In the genomic region with DNA sequence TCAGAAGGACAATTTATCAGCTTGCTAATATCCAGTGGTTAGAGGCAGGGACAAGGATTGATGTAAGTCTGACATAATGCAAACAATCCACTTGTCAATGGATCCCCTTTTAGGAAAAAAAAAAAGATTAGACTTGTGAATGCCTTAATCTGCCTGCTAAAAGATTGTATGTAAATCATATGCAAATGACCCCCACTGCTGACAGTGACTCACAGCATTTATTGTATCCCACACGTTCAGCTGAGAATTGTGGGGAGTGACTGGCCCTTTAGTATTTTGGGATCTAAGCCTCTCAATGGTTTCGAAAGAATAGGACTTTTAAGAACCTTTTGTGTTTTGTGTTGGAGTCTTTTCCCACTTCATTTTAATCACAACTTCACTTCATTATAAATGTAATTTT, we compare ENCODE assay signal across 28 mouse cellular contexts. TPM values are rescaled to one million over a fixed set of nuclear protein-coding genes. Genes with fewer than 3 reads are reported as not detected.
A peak's percentile ranks its signal among the peaks of the same experiment; 100 is the strongest.
DNase-seq lines count a peak whose midpoint lies in the region; ATAC-seq and TF ChIP-seq lines count a peak whose summit lies in the region.
"Had no signal": no experiment of that assay in that cellular context is flagged by ENCODE, and none has a peak within 500 bp of the region (broad histone marks: within the 10 kb centered on the region; RNA-seq: fewer than 3 reads in every experiment).

No protein-coding gene starts in this region.

- DNase-seq in hindbrain, embryonic 11.5 days (ENCODE audit: low spot score): no peak
- DNase-seq in midbrain, embryonic 14.5 days: no peak
- DNase-seq in brain, embryonic 14.5 days (ENCODE audit: low read depth): peak; percentile 70
- no peak for DNase-seq in kidney, postnatal 4 days
- DNase-seq: adrenal gland, adult 8-10 months; cerebellum, adult 11-12 months; cerebellum, adult 9-11 months; embryo, embryonic 11 days; gastrocnemius, postnatal 14 days; heart, postnatal 36 days; kidney, adult 11 months; kidney, postnatal 14 days; liver; lung, adult 2 months; lung, postnatal 10 days; right cerebral cortex, postnatal 14 days had no signal

- H3K27me3 ChIP-seq in forebrain, embryonic 13.5 days: no peaks in the 10 kb centered on the region
- no peaks in the 10 kb centered on the region for H3K27me3 ChIP-seq in forebrain, embryonic 16.5 days (replicated peaks; ENCODE audit: control insufficient read depth, insufficient read depth, low read length)
- H3K27me3 ChIP-seq in hindbrain, embryonic 11.5 days (ENCODE audit: control insufficient read depth, insufficient read depth, low read length): no peaks in the 10 kb centered on the region
- H3K27me3 ChIP-seq in hindbrain, embryonic 16.5 days (replicated peaks; ENCODE audit: control insufficient read depth, insufficient read depth, low read length): no peaks in the 10 kb centered on the region
- no peaks in the 10 kb centered on the region for H3K27me3 ChIP-seq in midbrain, embryonic 14.5 days (ENCODE audit: control insufficient read depth, insufficient read depth, low read length)
- no peaks in the 10 kb centered on the region for H3K27me3 ChIP-seq in midbrain, embryonic 16.5 days (ENCODE audit: control insufficient read depth, insufficient read depth, low read depth, low read length)
- H3K27me3 ChIP-seq: embryonic facial prominence, embryonic 12.5 days; heart, embryonic 15.5 days had no signal

- no peak for TF ChIP-seq POLR2A in brain, embryonic 14.5 days (IDR thresholded peaks at IDR 0.05; ENCODE audit: borderline replicate concordance, extremely low read depth, insufficient read depth, insufficient read length, poor library complexity, severe bottlenecking)

- 0 out of 2 replicates have a peak overlapping the region, but pooled peaks have one; percentile 48 for H3K27ac ChIP-seq in forebrain, embryonic 13.5 days
- H3K27ac ChIP-seq in forebrain, embryonic 16.5 days (ENCODE audit: low read length): no peak overlapping the region
- H3K27ac ChIP-seq in hindbrain, embryonic 11.5 days (ENCODE audit: low read depth, low read length): 0 out of 2 replicates have a peak overlapping the region, but pooled peaks have one; percentile 7
- H3K27ac ChIP-seq in hindbrain, embryonic 16.5 days (ENCODE audit: low read depth, low read length): no peak overlapping the region
- H3K27ac ChIP-seq in midbrain, embryonic 14.5 days (replicated peaks; ENCODE audit: low read depth, low read length): peak overlapping the region; percentile 33; the same call in 1 of the 2 replicates
- H3K27ac ChIP-seq in midbrain, embryonic 16.5 days (ENCODE audit: low read length): no peak overlapping the region
- H3K27ac ChIP-seq: embryonic facial prominence, embryonic 12.5 days; heart, embryonic 10.5 days; heart, embryonic 15.5 days; liver, embryonic 14.5 days; macrophage had no signal

- H3K4me2 ChIP-seq in forebrain, embryonic 13.5 days: no peak overlapping the region
- no peak overlapping the region for H3K4me2 ChIP-seq in forebrain, embryonic 16.5 days (ENCODE audit: low read length)
- no peak overlapping the region for H3K4me2 ChIP-seq in hindbrain, embryonic 11.5 days (replicated peaks; ENCODE audit: low read depth, low read length)
- no peak overlapping the region for H3K4me2 ChIP-seq in hindbrain, embryonic 16.5 days (ENCODE audit: low read length)
- H3K4me2 ChIP-seq in midbrain, embryonic 14.5 days (ENCODE audit: low read length): no peak overlapping the region
- no peak overlapping the region for H3K4me2 ChIP-seq in midbrain, embryonic 16.5 days (ENCODE audit: low read length)
- H3K4me2 ChIP-seq: embryonic facial prominence, embryonic 12.5 days; heart, embryonic 15.5 days had no signal

- H3K4me3 ChIP-seq in forebrain, embryonic 13.5 days: no peak overlapping the region
- H3K4me3 ChIP-seq in forebrain, embryonic 16.5 days (replicated peaks; ENCODE audit: low read length): no peak overlapping the region
- no peak overlapping the region for H3K4me3 ChIP-seq in hindbrain, embryonic 11.5 days (ENCODE audit: low read depth, low read length)
- H3K4me3 ChIP-seq in hindbrain, embryonic 16.5 days (ENCODE audit: low read length): no peak overlapping the region
- H3K4me3 ChIP-seq in midbrain, embryonic 14.5 days (replicated peaks; ENCODE audit: low read depth, low read length): no peak overlapping the region
- H3K4me3 ChIP-seq in midbrain, embryonic 16.5 days (ENCODE audit: low read depth, low read length): no peak overlapping the region
- H3K4me3 ChIP-seq: embryonic facial prominence, embryonic 12.5 days; heart, embryonic 10.5 days; heart, embryonic 15.5 days had no signal

- ATAC-seq in forebrain, embryonic 13.5 days: peak; percentile 19; the same call in 1 of the 2 replicates
- ATAC-seq in forebrain, embryonic 16.5 days: no peak
- ATAC-seq in hindbrain, embryonic 11.5 days (ENCODE audit: low FRiP score): 0 out of 2 replicates have a peak, but pooled peaks have one; percentile 25
- no peak for ATAC-seq in hindbrain, embryonic 16.5 days
- ATAC-seq in midbrain, embryonic 14.5 days (ENCODE audit: low FRiP score, low TSS enrichment): no peak
- ATAC-seq in midbrain, embryonic 16.5 days: no peak
- ATAC-seq: inflammation-experienced regulatory T-cells, adult 6 months had no signal

- H3K36me3 ChIP-seq in forebrain, embryonic 13.5 days (ENCODE audit: poor library complexity, severe bottlenecking): no peaks in the 10 kb centered on the region
- H3K36me3 ChIP-seq in forebrain, embryonic 16.5 days (ENCODE audit: control insufficient read depth, insufficient read depth): no peaks in the 10 kb centered on the region
- H3K36me3 ChIP-seq in hindbrain, embryonic 11.5 days (ENCODE audit: control insufficient read depth, insufficient read depth, low read length): no peaks in the 10 kb centered on the region
- no peaks in the 10 kb centered on the region for H3K36me3 ChIP-seq in hindbrain, embryonic 16.5 days (ENCODE audit: control insufficient read depth, insufficient read depth, low read length)
- H3K36me3 ChIP-seq in midbrain, embryonic 14.5 days (ENCODE audit: control insufficient read depth, insufficient read depth, low read length): no peaks in the 10 kb centered on the region
- H3K36me3 ChIP-seq in midbrain, embryonic 16.5 days (ENCODE audit: control insufficient read depth, insufficient read depth, low read length): no peaks in the 10 kb centered on the region
- H3K36me3 ChIP-seq: embryonic facial prominence, embryonic 12.5 days; G1E; heart, embryonic 10.5 days; heart, embryonic 15.5 days had no signal

- H3K9ac ChIP-seq in forebrain, embryonic 13.5 days: no peak overlapping the region
- no peak overlapping the region for H3K9ac ChIP-seq in forebrain, embryonic 16.5 days (replicated peaks; ENCODE audit: low read depth, low read length)
- no peak overlapping the region for H3K9ac ChIP-seq in hindbrain, embryonic 11.5 days (ENCODE audit: low read depth, low read length)
- no peak overlapping the region for H3K9ac ChIP-seq in hindbrain, embryonic 16.5 days (ENCODE audit: low read depth, low read length)
- H3K9ac ChIP-seq in midbrain, embryonic 14.5 days (replicated peaks; ENCODE audit: low read length): no peak overlapping the region
- no peak overlapping the region for H3K9ac ChIP-seq in midbrain, embryonic 16.5 days (ENCODE audit: low read depth, low read length)
- H3K9ac ChIP-seq: embryonic facial prominence, embryonic 12.5 days; heart, embryonic 15.5 days; liver, embryonic 14.5 days had no signal

- H3K9me3 ChIP-seq in forebrain, embryonic 13.5 days (replicated peaks): no peaks in the 10 kb centered on the region
- no peaks in the 10 kb centered on the region for H3K9me3 ChIP-seq in forebrain, embryonic 16.5 days (ENCODE audit: control insufficient read depth, low read length)
- no peaks in the 10 kb centered on the region for H3K9me3 ChIP-seq in hindbrain, embryonic 11.5 days (ENCODE audit: control insufficient read depth, low read length)
- no peaks in the 10 kb centered on the region for H3K9me3 ChIP-seq in hindbrain, embryonic 16.5 days (ENCODE audit: control insufficient read depth, low read length)
- no peaks in the 10 kb centered on the region for H3K9me3 ChIP-seq in midbrain, embryonic 14.5 days (ENCODE audit: control insufficient read depth, low read length)
- no peaks in the 10 kb centered on the region for H3K9me3 ChIP-seq in midbrain, embryonic 16.5 days (replicated peaks; ENCODE audit: control insufficient read depth, low read length, poor library complexity, severe bottlenecking)
- H3K9me3 ChIP-seq: embryonic facial prominence, embryonic 12.5 days; G1E; heart, embryonic 10.5 days; heart, embryonic 15.5 days had no signal

- 34% methylated on average over 2 of the region's 2 CpGs for WGBS in forebrain, embryonic 13.5 days
- WGBS in forebrain, embryonic 16.5 days: 16% methylated on average over 2 of the region's 2 CpGs
- 46% methylated on average over 2 of the region's 2 CpGs for WGBS in hindbrain, embryonic 11.5 days
- WGBS in hindbrain, embryonic 16.5 days: 38% methylated on average over 2 of the region's 2 CpGs
- 12% methylated on average over 2 of the region's 2 CpGs for WGBS in midbrain, embryonic 14.5 days
- 32% methylated on average over 2 of the region's 2 CpGs for WGBS in midbrain, embryonic 16.5 days

- TF ChIP-seq CTCF in brain, embryonic 14.5 days (IDR thresholded peaks at IDR 0.05; ENCODE audit: borderline replicate concordance, extremely low read depth, insufficient read depth, insufficient read length): no peak

- H3K4me1 ChIP-seq in forebrain, embryonic 13.5 days: peaks cover 69% of the 10 kb centered on the region
- peaks cover 26% of the 10 kb centered on the region for H3K4me1 ChIP-seq in forebrain, embryonic 16.5 days (replicated peaks; ENCODE audit: control insufficient read depth, insufficient read depth, low read length)
- H3K4me1 ChIP-seq in hindbrain, embryonic 11.5 days (replicated peaks; ENCODE audit: control insufficient read depth, insufficient read depth, low read length): no peaks in the 10 kb centered on the region
- H3K4me1 ChIP-seq in hindbrain, embryonic 16.5 days (ENCODE audit: control insufficient read depth, insufficient read depth, low read depth, low read length): peaks cover 14% of the 10 kb centered on the region
- H3K4me1 ChIP-seq in midbrain, embryonic 14.5 days (ENCODE audit: control insufficient read depth, insufficient read depth, low read length): peaks cover 26% of the 10 kb centered on the region
- peaks cover 19% of the 10 kb centered on the region for H3K4me1 ChIP-seq in midbrain, embryonic 16.5 days (ENCODE audit: control insufficient read depth, insufficient read depth, low read length)
- H3K4me1 ChIP-seq: heart, embryonic 10.5 days; heart, embryonic 15.5 days had no signal

RNA-seq across cellular contexts. Expression of gene Amer2, which starts 30.2 kb away (rescaled TPM):
- 24.4 and 31.0 TPM in 2 replicates for polyA plus RNA-seq in forebrain, embryonic 13.5 days (2015; fragmentation: Nextera tagmentation; extraction: Ambion mirVana)
- polyA plus RNA-seq in forebrain, embryonic 16.5 days (2015; fragmentation: Nextera tagmentation; extraction: Ambion mirVana): 34.6 and 35.2 TPM in 2 replicates
- 12.0 and 12.6 TPM in 2 replicates for polyA plus RNA-seq in hindbrain, embryonic 11.5 days (2014; fragmentation: Nextera tagmentation; extraction: Ambion mirVana)
- 19.3 and 21.2 TPM in 2 replicates for polyA plus RNA-seq in hindbrain, embryonic 16.5 days (2015; fragmentation: Nextera tagmentation; extraction: Ambion mirVana)
- 17.3 and 19.2 TPM in 2 replicates for polyA plus RNA-seq in midbrain, embryonic 14.5 days (2014; fragmentation: Nextera tagmentation; extraction: Ambion mirVana)
- 20.8 and 24.1 TPM in 2 replicates for polyA plus RNA-seq in midbrain, embryonic 16.5 days (2015; fragmentation: Nextera tagmentation; extraction: Ambion mirVana)
- polyA plus RNA-seq in brain, embryonic 14.5 days (2012; rRNA removed): 25.7 and 27.4 TPM in 2 replicates
- polyA plus RNA-seq: G1E; inflammation-experienced regulatory T-cells, adult 6 months; macrophage; small intestine, adult 2 months had no signal

Comparison
In these comparisons a context has a peak if more than half of its experiments do, and no peak if none do; other contexts are left out.
1. ATAC-seq: peak in forebrain, embryonic 13.5 days (single experiment) and hindbrain, embryonic 11.5 days (single experiment); none in forebrain, embryonic 16.5 days (single experiment), hindbrain, embryonic 16.5 days (single experiment), midbrain, embryonic 14.5 days (single experiment) and midbrain, embryonic 16.5 days (single experiment).
2. H3K27ac ChIP-seq: peak in forebrain, embryonic 13.5 days (single experiment), hindbrain, embryonic 11.5 days (single experiment) and midbrain, embryonic 14.5 days (single experiment); none in forebrain, embryonic 16.5 days (single experiment), hindbrain, embryonic 16.5 days (single experiment) and midbrain, embryonic 16.5 days (single experiment).